Mouse (Mus musculus) inflammation-experienced regulatory T-cells, adult 16 weeks (primary cell): ENCODE measurements around the gene Thoc7. TPM values are rescaled to one million over a fixed set of nuclear protein-coding genes. Genes with fewer than 3 reads are reported as not detected.

Experiments used
- polyA plus RNA-seq: library from polyadenylated mRNA; unstranded; fragments of 100-300 nt; shearing (Covaris generic); gene quantifications from one replicate; pipeline ENCODE4 v1.2.1, GENCODE M21; 2017

Thoc7 gene
- 146 TPM for polyA plus RNA-seq

GRCm38 (mm10) chr14:13961401-13962112 is at the start of gene Thoc7, which contains the start of gene Atxn7:
TSS of gene Thoc7 (minus strand) at chr14:13961852.
TSS of gene Atxn7 (plus strand) at chr14:13961440.

GRCm38 (mm10) chr14:13914387-13915082 is 47.1 kb downstream of the Thoc7 start, which contains the start of gene Gm281:
TSS of gene Gm281 (minus strand) at chr14:13914478.

Other genes with a start within 250 kb of the Thoc7 start
- gene Gm281, start 47.4 kb downstream of the Thoc7 start, polyA plus RNA-seq: not detected
- gene Atxn7, start 412 bp downstream of the Thoc7 start, polyA plus RNA-seq: 7.2 TPM
- gene Psmd6, start 159.1 kb upstream of the Thoc7 start, polyA plus RNA-seq: 162 TPM
- gene Olfr720, start 225.0 kb upstream of the Thoc7 start, polyA plus RNA-seq: 0.28 TPM